Mouse (Mus musculus) bone marrow macrophage, adult 2 months (primary cell): ENCODE results near the gene Tet1.

Source experiments
- CTCF ChIP-seq: IDR thresholded peaks from 2 replicates; pipeline ENCODE4 v1.5.1; 2012; ENCODE audit warnings: low read depth, mild to moderate bottlenecking, low read length, moderate library complexity
- POLR2A ChIP-seq: IDR thresholded peaks from 2 replicates; pipeline ENCODE4 v1.6.1; 2012; ENCODE audit warnings: mild to moderate bottlenecking, low read depth, low read length, borderline replicate concordance

DNA sequence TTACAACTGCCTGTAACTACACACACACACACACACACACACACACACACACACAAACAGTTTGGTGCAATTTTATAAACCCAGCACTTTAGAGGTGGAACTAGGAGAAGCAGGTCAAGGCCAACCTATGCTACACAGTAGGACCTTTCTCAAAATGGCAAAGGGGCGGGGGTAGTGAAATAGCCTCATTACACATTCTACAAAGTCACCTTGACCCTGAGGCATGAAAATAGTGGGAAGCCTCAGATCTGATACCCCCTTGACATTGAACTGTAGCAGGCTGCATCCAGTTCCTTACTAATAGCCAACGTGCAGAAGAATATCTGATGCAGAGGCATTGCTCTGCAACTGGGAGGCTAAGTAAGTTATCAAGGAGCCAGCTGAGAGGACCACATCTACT is 60.0 kb downstream of the Tet1 start:
- no peak for TF ChIP-seq CTCF
- TF ChIP-seq POLR2A, result no peak
